ENCODE assay signal across 8 mouse cellular contexts in the genomic region with DNA sequence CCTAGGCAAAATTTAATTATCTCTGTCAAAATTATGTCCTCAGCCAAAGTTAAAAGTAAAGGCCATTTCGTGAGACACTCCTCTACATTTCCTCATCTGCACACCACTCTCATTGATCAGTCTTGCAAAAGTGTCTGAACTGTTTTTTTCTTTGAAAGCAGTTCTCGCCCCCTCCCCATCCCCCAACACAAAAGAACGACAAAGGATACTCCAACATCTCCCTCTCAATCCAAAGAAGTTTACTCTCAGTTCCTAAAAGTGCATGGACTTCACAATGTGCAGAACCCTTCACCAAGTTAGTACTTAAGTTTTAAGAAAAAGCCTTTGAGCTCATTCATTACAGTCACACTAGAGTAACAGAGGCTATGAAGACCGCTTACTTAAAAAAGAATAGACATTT. TPM values are rescaled to one million over a fixed set of nuclear protein-coding genes. Genes with fewer than 3 reads are reported as not detected.
DNase-seq lines count a peak whose midpoint lies in the region; ATAC-seq lines count a peak whose summit lies in the region.

No protein-coding gene starts in this region.

- WGBS in heart, embryonic 10.5 days: 57% methylated on average over 4 of the region's 4 CpGs
- 19% methylated on average over 4 of the region's 4 CpGs for WGBS in hindbrain, embryonic 12.5 days
- WGBS in midbrain, embryonic 11.5 days: 9% methylated on average over 4 of the region's 4 CpGs

- no peaks in the 10 kb centered on the region for H3K9me3 ChIP-seq in heart, embryonic 10.5 days
- H3K9me3 ChIP-seq in hindbrain, embryonic 12.5 days (replicated peaks): no peaks in the 10 kb centered on the region
- H3K9me3 ChIP-seq in midbrain, embryonic 11.5 days (ENCODE audit: control insufficient read depth, low read length): no peaks in the 10 kb centered on the region

- DNase-seq in heart, embryonic 10.5 days (ENCODE audit: low spot score): no peak
- no peak for DNase-seq in heart, adult 9 months (ENCODE audit: low spot score in 2 of 2)
- peak; percentile 94 for DNase-seq in midbrain, embryonic 11.5 days (ENCODE audit: low spot score, missing footprints)
- no peak for DNase-seq in urinary bladder, postnatal 10 days (ENCODE audit: low spot score)
- no peak for DNase-seq in left cerebral cortex, adult 11 months (ENCODE audit: low spot score)
- DNase-seq in kidney, adult 11 months: no peak

- peak overlapping the region; percentile 69 for H3K4me2 ChIP-seq in hindbrain, embryonic 12.5 days (replicated peaks)
- H3K4me2 ChIP-seq in midbrain, embryonic 11.5 days: peak overlapping the region; percentile 66

- peak overlapping the region; percentile 57 for H3K9ac ChIP-seq in hindbrain, embryonic 12.5 days
- H3K9ac ChIP-seq in midbrain, embryonic 11.5 days (ENCODE audit: low read length): peak overlapping the region; percentile 74

- no peaks in the 10 kb centered on the region for H3K27me3 ChIP-seq in heart, embryonic 10.5 days (ENCODE audit: insufficient read depth, poor library complexity, severe bottlenecking)
- H3K27me3 ChIP-seq in hindbrain, embryonic 12.5 days: no peaks in the 10 kb centered on the region
- no peaks in the 10 kb centered on the region for H3K27me3 ChIP-seq in midbrain, embryonic 11.5 days (ENCODE audit: control insufficient read depth, insufficient read depth, low read length)

- peak overlapping the region; percentile 63 for H3K4me3 ChIP-seq in heart, embryonic 10.5 days
- peak overlapping the region; percentile 69 for H3K4me3 ChIP-seq in brown adipose tissue, adult 24 weeks (ENCODE audit: insufficient read depth, low read depth, low read length)
- H3K4me3 ChIP-seq in hindbrain, embryonic 12.5 days: peak overlapping the region; percentile 50
- peak overlapping the region; percentile 60 for H3K4me3 ChIP-seq in midbrain, embryonic 11.5 days (ENCODE audit: low read depth, low read length)

- peaks cover 14% of the 10 kb centered on the region for H3K4me1 ChIP-seq in heart, embryonic 10.5 days
- H3K4me1 ChIP-seq in brown adipose tissue, adult 24 weeks (ENCODE audit: control insufficient read depth, insufficient read depth, insufficient read length, low read length): peaks cover 2% of the 10 kb centered on the region; the same call in 1 of the 2 replicates
- peaks cover 10% of the 10 kb centered on the region for H3K4me1 ChIP-seq in hindbrain, embryonic 12.5 days
- peaks cover 5% of the 10 kb centered on the region for H3K4me1 ChIP-seq in midbrain, embryonic 11.5 days (ENCODE audit: control insufficient read depth, insufficient read depth, low read length)

- ATAC-seq in hindbrain, embryonic 12.5 days (ENCODE audit: low FRiP score): no peak
- ATAC-seq in midbrain, embryonic 11.5 days (ENCODE audit: low FRiP score): no peak

- no peaks in the 10 kb centered on the region for H3K36me3 ChIP-seq in heart, embryonic 10.5 days
- H3K36me3 ChIP-seq in hindbrain, embryonic 12.5 days: no peaks in the 10 kb centered on the region
- H3K36me3 ChIP-seq in midbrain, embryonic 11.5 days (ENCODE audit: control insufficient read depth, insufficient read depth, low read length): no peaks in the 10 kb centered on the region

- H3K27ac ChIP-seq in heart, embryonic 10.5 days: no peak overlapping the region
- H3K27ac ChIP-seq in brown adipose tissue, adult 24 weeks (replicated peaks; ENCODE audit: low read depth, low read length): peak overlapping the region; percentile 64
- no peak overlapping the region for H3K27ac ChIP-seq in hindbrain, embryonic 12.5 days
- H3K27ac ChIP-seq in midbrain, embryonic 11.5 days (ENCODE audit: low read depth, low read length): 0 out of 2 replicates have a peak overlapping the region, but pooled peaks have one; percentile 2

RNA-seq across cellular contexts. Expression of a gene that starts 1.6 kb away (rescaled TPM):
- polyA plus RNA-seq in heart, embryonic 10.5 days (2016; fragmentation: Nextera tagmentation; extraction: Ambion mirVana): 1.6 and 3.1 TPM in 2 replicates
- polyA plus RNA-seq in brown adipose tissue, adult 24 weeks (2012; ENCODE audit: insufficient read depth, insufficient read length, missing spikeins): 77.8 and 88.6 TPM in 2 replicates
- 13.9 and 14.9 TPM in 2 replicates for polyA plus RNA-seq in hindbrain, embryonic 12.5 days (2016; fragmentation: Nextera tagmentation; extraction: Ambion mirVana)
- 32.5 and 36.2 TPM in 2 replicates for polyA plus RNA-seq in midbrain, embryonic 11.5 days (2014; fragmentation: Nextera tagmentation; extraction: Ambion mirVana)

RNA-seq across cellular contexts. Expression of a gene that starts 9.3 kb away (rescaled TPM):
- 0.10 TPM in 1 of 2 replicates, not detected in the other for polyA plus RNA-seq in heart, embryonic 10.5 days (2016; fragmentation: Nextera tagmentation; extraction: Ambion mirVana)
- polyA plus RNA-seq in brown adipose tissue, adult 24 weeks (2012; ENCODE audit: insufficient read depth, insufficient read length, missing spikeins): not detected in 2 replicates
- not detected in 2 replicates for polyA plus RNA-seq in hindbrain, embryonic 12.5 days (2016; fragmentation: Nextera tagmentation; extraction: Ambion mirVana)
- not detected in 2 replicates for polyA plus RNA-seq in midbrain, embryonic 11.5 days (2014; fragmentation: Nextera tagmentation; extraction: Ambion mirVana)

Comparison
In these comparisons a context has a peak if more than half of its experiments do, and no peak if none do; other contexts are left out.
1. H3K27ac ChIP-seq: peak in brown adipose tissue, adult 24 weeks (single experiment) and midbrain, embryonic 11.5 days (single experiment); none in heart, embryonic 10.5 days (single experiment) and hindbrain, embryonic 12.5 days (single experiment).
2. Peak in every context shown above with its lines, with median percentiles within 50 percentile points of each other: H3K4me3 ChIP-seq.